Mouse (Mus musculus): ENCODE measurements around the gene Snhg11. TPM values are rescaled to one million over a fixed set of nuclear protein-coding genes. Genes with fewer than 3 reads are reported as not detected.

Snhg11 gene
- total RNA-seq (2021): under 1 TPM in 1 of 2 experiments, not detected in 1; 0.31 TPM

GRCm38 (mm10) chr2:158375443-158376122 lies at the start of gene Snhg11:
Gene Snhg11 (plus strand): TSS chr2:158375638.
- DNase-seq (ENCODE audit: low spot score): no peak
- intact Hi-C loops (cut with DNase I): no loop called here

GRCm38 (mm10) chr2:158334356-158334755 lies 41.1 kb upstream of the Snhg11 start:
- intact Hi-C loops (cut with DNase I): no loop called here
- no peak for DNase-seq (ENCODE audit: low spot score)

GRCm38 (mm10) chr2:158337698-158338097 lies 37.7 kb upstream of the Snhg11 start:
- intact Hi-C loops (cut with DNase I): no loop called here
- no peak for DNase-seq (ENCODE audit: low spot score)

GRCm38 (mm10) chr2:158339948-158340564 lies 35.4 kb upstream of the Snhg11 start:
- intact Hi-C loops (cut with DNase I): loop anchor here (1.0 to 10.0 kb wide), 4 partner anchors 58 to 705 kb away; no protein-coding TSS in a partner anchor
- DNase-seq (ENCODE audit: low spot score): no peak

GRCm38 (mm10) chr2:158341324-158341723 lies 34.1 kb upstream of the Snhg11 start:
- intact Hi-C loops (cut with DNase I): loop anchor here (5.0 to 10.0 kb wide), 3 partner anchors 59 to 707 kb away; no protein-coding TSS in a partner anchor

GRCm38 (mm10) chr2:158343495-158343894 lies 31.9 kb upstream of the Snhg11 start:
- intact Hi-C loops (cut with DNase I): loop anchor here (5.0 to 10.0 kb wide), 3 partner anchors 61 to 709 kb away; no protein-coding TSS in a partner anchor
- no peak for DNase-seq (ENCODE audit: low spot score)

More at GRCm38 (mm10) chr2:158341324-158341723, 34.1 kb upstream of the Snhg11 start:
- no peak for DNase-seq (ENCODE audit: low spot score)

- intact Hi-C loops (cut with DNase I): loop anchor here (10.0 kb wide), 2 partner anchors 282 to 712 kb away; no protein-coding TSS in a partner anchor
- DNase-seq (ENCODE audit: low spot score): no peak
Measured at GRCm38 (mm10) chr2:158346467-158346866, 29.0 kb upstream of the Snhg11 start.

- intact Hi-C loops (cut with DNase I): loop anchor here (2.0 to 10.0 kb wide), 3 partner anchors 141 to 713 kb away; no protein-coding TSS in a partner anchor
- peak; percentile 16 for DNase-seq (ENCODE audit: low spot score)
Measured at GRCm38 (mm10) chr2:158347868-158348267, 27.6 kb upstream of the Snhg11 start.

GRCm38 (mm10) chr2:158352801-158353520 lies 22.5 kb upstream of the Snhg11 start:
- DNase-seq (ENCODE audit: low spot score): no peak
- intact Hi-C loops (cut with DNase I): no loop called here

- intact Hi-C loops (cut with DNase I): no loop called here
- DNase-seq (ENCODE audit: low spot score): no peak
Measured at GRCm38 (mm10) chr2:158354348-158355114, 20.9 kb upstream of the Snhg11 start.

- intact Hi-C loops (cut with DNase I): no loop called here
- no peak for DNase-seq (ENCODE audit: low spot score)
Measured at GRCm38 (mm10) chr2:158355238-158355637, 20.2 kb upstream of the Snhg11 start.

GRCm38 (mm10) chr2:158356121-158356520 lies 19.3 kb upstream of the Snhg11 start:
- intact Hi-C loops (cut with DNase I): no loop called here
- DNase-seq (ENCODE audit: low spot score): no peak

GRCm38 (mm10) chr2:158359757-158360620 lies 15.4 kb upstream of the Snhg11 start:
- DNase-seq (ENCODE audit: low spot score): no peak
- intact Hi-C loops (cut with DNase I): loop anchor here (5.0 kb wide), 1 partner anchor 47 kb away; the partner anchor contains the start of gene Ralgapb

- intact Hi-C loops (cut with DNase I): loop anchor here (5.0 kb wide), 1 partner anchor 46 kb away; the partner anchor contains the start of gene Ralgapb
- peak; percentile 66 for DNase-seq (ENCODE audit: low spot score)
Measured at GRCm38 (mm10) chr2:158360873-158361677, 14.4 kb upstream of the Snhg11 start.

- intact Hi-C loops (cut with DNase I): loop anchor here (5.0 kb wide), 1 partner anchor 46 kb away; the partner anchor contains the start of gene Ralgapb
- DNase-seq (ENCODE audit: low spot score): no peak
Measured at GRCm38 (mm10) chr2:158361678-158362320, 13.6 kb upstream of the Snhg11 start.

GRCm38 (mm10) chr2:158364175-158364574 lies 11.3 kb upstream of the Snhg11 start:
- intact Hi-C loops (cut with DNase I): loop anchor here (5.0 kb wide), 1 partner anchor 43 kb away; the partner anchor contains the start of gene Ralgapb
- DNase-seq (ENCODE audit: low spot score): no peak

Measured in heart, postnatal 25 days (tissue).